Mouse (Mus musculus) thymus, postnatal 36 days (tissue): Measurements from ENCODE around the gene Bex1.

ENCODE experiments used
- DNase-seq, 2 experiments: peaks; one replicate each; pipeline ENCODE4 v3.0.0; 2022; ENCODE audit warnings: mixed read lengths in 2 of 2

The Bex1 gene

GRCm38 (mm10) chrX:136171189-136172117 lies 43.9 kb downstream of the Bex1 start:
- no peak for DNase-seq

- no peak for DNase-seq
Observed at GRCm38 (mm10) chrX:136170625-136171024, 44.7 kb downstream of the Bex1 start.
